Mouse (Mus musculus): ENCODE measurements at regions not wholly inside any gene's neighbourhood (a gene's known extent, or its start where the extent isn't known, plus 50 kb on each side); places are given as distances from the start of the nearest gene placed in this dataset.

DNA sequence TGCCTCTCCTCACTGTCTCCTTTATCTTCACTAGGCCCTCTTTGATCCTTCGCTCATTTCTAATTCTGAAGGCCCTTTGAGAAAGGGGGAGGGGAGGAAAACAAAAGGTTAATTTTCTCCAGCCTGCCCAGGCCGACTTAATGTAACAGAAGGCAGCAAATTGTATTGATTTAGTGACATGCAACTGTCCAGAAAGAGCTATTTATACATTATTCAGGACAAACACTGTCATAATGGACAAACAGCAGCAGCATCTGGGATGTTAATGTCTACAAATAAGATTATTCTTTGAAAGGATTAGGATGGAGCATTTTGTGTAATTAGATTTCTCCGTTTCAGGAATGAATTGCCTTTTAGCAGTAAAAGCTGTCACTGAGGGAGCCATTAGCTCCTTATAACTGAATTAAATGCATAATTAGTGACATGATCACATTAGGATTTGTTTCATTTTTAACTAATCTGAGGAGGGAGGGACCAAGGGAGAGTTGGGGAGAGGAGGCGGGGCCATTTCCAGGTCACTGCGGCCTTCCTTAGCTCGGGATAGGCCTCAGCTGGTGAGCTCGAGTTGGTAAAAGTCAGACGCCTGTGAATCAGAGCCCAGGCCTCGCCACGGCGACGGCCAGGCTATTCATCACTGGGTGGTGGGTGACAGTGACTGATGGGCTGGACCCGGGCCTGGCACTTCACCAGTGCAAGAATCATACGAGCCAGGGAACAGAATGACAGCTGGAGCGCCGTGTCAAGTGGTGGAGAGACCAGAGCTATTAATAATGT is 167.7 kb downstream of the Nkx6-1 start:
- H3K36me3 ChIP-seq (ENCODE audit: control insufficient read depth, insufficient read depth, low read length) = no peaks in the 10 kb centered on the region
- H3K4me3 ChIP-seq (ENCODE audit: control insufficient read depth, low read depth, low read length) = no peak overlapping the region
- no peaks in the 10 kb centered on the region for H3K4me1 ChIP-seq (ENCODE audit: control insufficient read depth, insufficient read depth, low read length)
- H3K27me3 ChIP-seq (ENCODE audit: control insufficient read depth, insufficient read depth, low read length) = no peaks in the 10 kb centered on the region
- no peak overlapping the region for H3K27ac ChIP-seq (ENCODE audit: control insufficient read depth, insufficient read depth, low read depth, low read length)
- TF ChIP-seq CTCF (IDR thresholded peaks at IDR 0.05; ENCODE audit: control insufficient read depth, insufficient read depth, insufficient replicate concordance, low read depth, low read length) (no peak), POLR2A (IDR thresholded peaks at IDR 0.05; ENCODE audit: control insufficient read depth, low read depth, low read length) (no peak)

DNA sequence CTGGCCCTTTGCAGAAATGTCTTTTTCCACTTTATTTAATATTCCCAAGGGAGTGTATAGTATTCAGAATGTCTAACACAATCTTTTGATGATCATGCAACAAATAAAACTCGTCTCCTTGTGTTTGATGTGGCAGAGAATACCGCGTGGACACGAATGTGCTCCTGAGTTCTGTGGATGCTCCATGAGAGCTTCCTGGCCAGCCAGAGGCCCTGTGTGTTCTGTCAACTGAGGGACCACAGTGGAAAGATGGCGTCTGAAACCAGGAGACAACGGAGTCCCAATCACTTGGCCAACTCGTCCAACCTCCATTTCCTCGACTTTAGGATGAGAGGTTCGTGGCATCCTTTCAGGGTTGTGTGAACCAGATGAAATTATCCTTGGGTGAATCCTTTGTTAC is 168.6 kb downstream of the Nkx6-1 start:
- no peaks in the 10 kb centered on the region for H3K27me3 ChIP-seq (ENCODE audit: control insufficient read depth, insufficient read depth, low read length)
- TF ChIP-seq CTCF (IDR thresholded peaks at IDR 0.05; ENCODE audit: control insufficient read depth, insufficient read depth, insufficient replicate concordance, low read depth, low read length) (no peak), POLR2A (IDR thresholded peaks at IDR 0.05; ENCODE audit: control insufficient read depth, low read depth, low read length) (no peak)
- H3K27ac ChIP-seq (ENCODE audit: control insufficient read depth, insufficient read depth, low read depth, low read length) = no peak overlapping the region
- no peak overlapping the region for H3K4me3 ChIP-seq (ENCODE audit: control insufficient read depth, low read depth, low read length)
- H3K36me3 ChIP-seq (ENCODE audit: control insufficient read depth, insufficient read depth, low read length) = no peaks in the 10 kb centered on the region
- H3K4me1 ChIP-seq (ENCODE audit: control insufficient read depth, insufficient read depth, low read length) = no peaks in the 10 kb centered on the region

DNA sequence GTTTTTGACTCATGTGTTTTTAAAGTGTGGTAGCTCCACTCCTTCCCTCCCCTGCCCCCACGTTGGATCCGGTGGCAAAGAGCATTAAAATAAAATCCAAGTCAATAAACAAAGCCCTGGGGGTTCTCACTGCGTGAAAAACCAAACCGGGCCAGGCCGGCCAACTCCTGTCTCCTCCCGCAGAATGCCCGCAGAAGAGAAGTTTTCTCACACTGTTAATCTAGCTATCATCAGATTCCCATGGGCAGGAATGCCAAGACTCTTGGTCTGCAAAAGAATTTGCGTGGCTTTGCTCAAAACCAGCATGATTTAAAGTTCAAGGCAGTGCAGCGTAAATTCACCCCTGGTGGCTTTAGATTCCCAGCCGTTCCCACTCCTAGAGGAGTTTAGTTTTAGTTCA is 219.0 kb downstream of the Nkx6-1 start:
- H3K4me3 ChIP-seq (ENCODE audit: control insufficient read depth, low read depth, low read length) = no peak overlapping the region
- H3K27me3 ChIP-seq (ENCODE audit: control insufficient read depth, insufficient read depth, low read length) = no peaks in the 10 kb centered on the region
- no peak for TF ChIP-seq POLR2A (IDR thresholded peaks at IDR 0.05; ENCODE audit: control insufficient read depth, low read depth, low read length)
- TF ChIP-seq CTCF (IDR thresholded peaks at IDR 0.05; ENCODE audit: control insufficient read depth, insufficient read depth, insufficient replicate concordance, low read depth, low read length) = no peak
- no peak overlapping the region for H3K27ac ChIP-seq (ENCODE audit: control insufficient read depth, insufficient read depth, low read depth, low read length)
- no peaks in the 10 kb centered on the region for H3K36me3 ChIP-seq (ENCODE audit: control insufficient read depth, insufficient read depth, low read length)
- H3K4me1 ChIP-seq (ENCODE audit: control insufficient read depth, insufficient read depth, low read length) = no peaks in the 10 kb centered on the region

DNA sequence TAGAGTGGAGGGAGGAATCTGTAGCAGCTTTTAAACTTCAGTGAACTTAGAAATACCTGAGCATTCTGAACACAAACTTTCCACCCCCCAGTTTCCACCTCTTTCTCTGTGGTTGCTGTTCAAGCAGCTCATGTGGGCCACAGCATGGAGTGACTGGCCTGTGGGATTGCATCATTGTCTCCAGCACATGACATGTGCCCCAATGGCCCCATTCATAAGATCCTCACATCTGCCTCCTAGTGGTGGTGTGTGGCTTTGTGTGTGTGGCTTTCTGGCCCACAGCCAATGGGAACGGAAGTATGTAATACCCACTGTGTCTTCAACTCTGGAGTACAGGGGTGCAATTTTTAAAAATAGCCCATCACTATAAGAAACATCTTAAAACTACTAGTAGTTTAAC is 223.0 kb downstream of the Nkx6-1 start:
- no peaks in the 10 kb centered on the region for H3K27me3 ChIP-seq (ENCODE audit: control insufficient read depth, insufficient read depth, low read length)
- H3K4me1 ChIP-seq (ENCODE audit: control insufficient read depth, insufficient read depth, low read length) = no peaks in the 10 kb centered on the region
- H3K27ac ChIP-seq (ENCODE audit: control insufficient read depth, insufficient read depth, low read depth, low read length) = no peak overlapping the region
- no peaks in the 10 kb centered on the region for H3K36me3 ChIP-seq (ENCODE audit: control insufficient read depth, insufficient read depth, low read length)
- no peak overlapping the region for H3K4me3 ChIP-seq (ENCODE audit: control insufficient read depth, low read depth, low read length)
- TF ChIP-seq POLR2A (IDR thresholded peaks at IDR 0.05; ENCODE audit: control insufficient read depth, low read depth, low read length) = no peak
- no peak for TF ChIP-seq CTCF (IDR thresholded peaks at IDR 0.05; ENCODE audit: control insufficient read depth, insufficient read depth, insufficient replicate concordance, low read depth, low read length)

DNA sequence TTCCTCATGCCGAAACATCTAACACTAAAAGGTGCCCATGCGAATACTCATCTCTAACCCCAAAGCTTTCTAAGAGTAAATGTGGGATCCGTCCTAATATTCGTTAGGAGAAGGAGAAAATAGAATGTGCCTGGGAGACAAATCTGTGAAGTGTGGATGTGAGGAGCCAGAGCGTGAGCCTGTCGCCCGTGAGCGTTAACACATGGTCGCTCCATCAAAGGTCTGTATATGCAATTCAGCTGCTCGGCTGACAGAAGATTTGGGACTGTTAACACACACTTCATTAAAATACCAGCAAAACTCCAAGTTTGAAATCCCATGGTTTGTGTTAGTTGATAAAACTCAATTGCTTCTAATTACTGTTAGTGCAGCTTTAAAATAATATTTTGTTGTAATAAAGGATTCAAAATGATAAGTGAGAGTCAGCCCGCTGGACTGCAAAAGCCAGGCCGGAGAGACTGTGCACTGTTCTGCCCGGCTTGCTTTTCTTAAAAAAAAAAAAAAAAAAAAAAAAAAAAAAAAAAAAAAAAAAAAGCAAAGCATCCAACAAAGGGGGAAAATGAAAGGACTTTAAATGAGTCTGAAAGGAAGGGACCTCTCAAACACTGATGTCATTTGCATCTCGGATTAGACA is 227.0 kb downstream of the Nkx6-1 start:
- no peaks in the 10 kb centered on the region for H3K4me1 ChIP-seq (ENCODE audit: control insufficient read depth, insufficient read depth, low read length)
- no peak for TF ChIP-seq POLR2A (IDR thresholded peaks at IDR 0.05; ENCODE audit: control insufficient read depth, low read depth, low read length)

DNA sequence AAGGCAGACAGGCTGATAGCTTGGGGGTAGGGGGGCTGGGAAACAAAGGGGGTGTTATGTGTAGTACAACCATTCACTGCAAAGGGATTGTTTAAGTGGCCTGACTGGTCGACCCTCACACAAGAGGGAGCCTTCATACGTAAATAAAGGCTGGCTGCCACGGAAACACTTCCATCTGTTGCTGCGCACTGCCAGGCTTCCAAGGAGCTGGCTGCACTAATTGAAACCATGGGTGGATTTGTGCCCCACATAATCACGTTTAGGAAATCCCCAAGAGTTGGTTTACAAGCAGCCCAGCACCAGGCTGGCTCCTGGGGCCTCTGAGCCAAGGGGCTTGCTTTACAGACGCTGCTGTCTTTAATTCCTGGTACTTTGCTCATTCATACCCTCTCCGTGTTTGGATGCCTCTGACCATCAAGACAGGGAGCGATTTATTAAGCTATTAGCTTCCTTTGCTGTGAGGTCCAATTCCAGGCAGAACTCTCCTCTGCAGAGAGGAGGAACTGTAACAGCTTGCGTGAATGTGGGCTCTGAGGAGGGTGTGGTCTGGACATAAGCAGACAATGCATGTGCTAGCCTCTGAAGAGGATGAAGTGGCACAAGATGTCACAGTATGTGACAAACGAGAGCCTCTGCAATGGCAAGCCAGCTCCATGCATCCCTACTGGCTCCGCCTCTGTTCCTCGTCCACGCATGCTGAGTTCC is 238.6 kb downstream of the Nkx6-1 start:
- Histone ChIP-seq H3K27me3 (ENCODE audit: control insufficient read depth, insufficient read depth, low read length) (no peaks in the 10 kb centered on the region), H3K27ac (ENCODE audit: control insufficient read depth, insufficient read depth, low read depth, low read length) (no peak overlapping the region), H3K36me3 (ENCODE audit: control insufficient read depth, insufficient read depth, low read length) (no peaks in the 10 kb centered on the region), H3K4me1 (ENCODE audit: control insufficient read depth, insufficient read depth, low read length) (no peaks in the 10 kb centered on the region), H3K4me3 (ENCODE audit: control insufficient read depth, low read depth, low read length) (no peak overlapping the region)
- TF ChIP-seq POLR2A (IDR thresholded peaks at IDR 0.05; ENCODE audit: control insufficient read depth, low read depth, low read length) = no peak
- TF ChIP-seq CTCF (IDR thresholded peaks at IDR 0.05; ENCODE audit: control insufficient read depth, insufficient read depth, insufficient replicate concordance, low read depth, low read length) = no peak

More for the DNA sequence above, 227.0 kb downstream of the Nkx6-1 start:
- Histone ChIP-seq H3K4me3 (ENCODE audit: control insufficient read depth, low read depth, low read length) (no peak overlapping the region), H3K36me3 (ENCODE audit: control insufficient read depth, insufficient read depth, low read length) (no peaks in the 10 kb centered on the region), H3K27ac (ENCODE audit: control insufficient read depth, insufficient read depth, low read depth, low read length) (no peak overlapping the region), H3K27me3 (ENCODE audit: control insufficient read depth, insufficient read depth, low read length) (no peaks in the 10 kb centered on the region)

DNA sequence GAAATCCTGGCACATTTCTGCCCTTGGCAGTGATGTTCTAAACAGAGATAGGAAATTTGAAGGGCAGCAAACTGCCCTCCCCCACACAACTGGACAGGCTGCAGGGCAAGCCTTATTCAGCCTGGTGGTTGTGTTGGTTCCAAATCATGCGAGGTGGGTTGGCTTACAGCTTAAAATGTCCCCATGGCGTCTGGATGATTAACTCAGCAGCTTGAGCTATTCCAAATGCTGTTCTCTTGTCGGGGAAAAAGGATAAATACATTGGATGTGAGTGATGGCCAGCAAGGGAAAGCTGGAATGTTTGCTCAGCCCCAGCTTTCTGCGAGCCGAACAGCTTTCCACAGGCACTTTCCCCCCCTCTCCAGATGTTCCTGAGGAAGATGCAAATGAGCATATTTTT is 280.5 kb downstream of the Nkx6-1 start:
- Histone ChIP-seq H3K36me3 (ENCODE audit: control insufficient read depth, insufficient read depth, low read length) (no peaks in the 10 kb centered on the region), H3K27me3 (ENCODE audit: control insufficient read depth, insufficient read depth, low read length) (no peaks in the 10 kb centered on the region)
- TF ChIP-seq CTCF (IDR thresholded peaks at IDR 0.05; ENCODE audit: control insufficient read depth, insufficient read depth, insufficient replicate concordance, low read depth, low read length) (no peak), POLR2A (IDR thresholded peaks at IDR 0.05; ENCODE audit: control insufficient read depth, low read depth, low read length) (no peak)

More for the DNA sequence above, 280.5 kb downstream of the Nkx6-1 start:
- Histone ChIP-seq H3K27ac (ENCODE audit: control insufficient read depth, insufficient read depth, low read depth, low read length) (no peak overlapping the region), H3K4me1 (ENCODE audit: control insufficient read depth, insufficient read depth, low read length) (no peaks in the 10 kb centered on the region), H3K4me3 (ENCODE audit: control insufficient read depth, low read depth, low read length) (no peak overlapping the region)
